ENCODE assay signal across 9 mouse cellular contexts in genomic region chr13:20183512-20184238, GRCm38 (mm10).
DNase-seq lines count a peak whose midpoint lies in the region; ATAC-seq and TF ChIP-seq lines count a peak whose summit lies in the region.
"Had no signal": no experiment of that assay in that cellular context is flagged by ENCODE, and none has a peak within 500 bp of the region (broad histone marks: within the 10 kb centered on the region; RNA-seq: fewer than 3 reads in every experiment).

No protein-coding gene starts in this region.

- H3K27ac ChIP-seq in hindbrain, embryonic 12.5 days, result no peak overlapping the region
- no peak overlapping the region for H3K27ac ChIP-seq in liver, embryonic 11.5 days (ENCODE audit: low read depth, low read length)
- H3K27ac ChIP-seq in midbrain, embryonic 16.5 days (ENCODE audit: low read length), result peak overlapping the region; percentile 26; the same call in 1 of the 2 replicates

- H3K9me3 ChIP-seq in E14TG2a.4 (ENCODE audit: low read length), result no peaks in the 10 kb centered on the region
- no peaks in the 10 kb centered on the region for H3K9me3 ChIP-seq in hindbrain, embryonic 12.5 days (replicated peaks)
- no peaks in the 10 kb centered on the region for H3K9me3 ChIP-seq in liver, embryonic 11.5 days (ENCODE audit: control insufficient read depth, low read length)
- H3K9me3 ChIP-seq in midbrain, embryonic 16.5 days (replicated peaks; ENCODE audit: control insufficient read depth, low read length, poor library complexity, severe bottlenecking), result no peaks in the 10 kb centered on the region
- H3K9me3 ChIP-seq: G1E had no signal

- WGBS in hindbrain, embryonic 12.5 days, result 10% methylated on average over 9 of the region's 9 CpGs
- 14% methylated on average over 9 of the region's 9 CpGs for WGBS in liver, embryonic 11.5 days
- 8% methylated on average over 9 of the region's 9 CpGs for WGBS in midbrain, embryonic 16.5 days

- H3K4me3 ChIP-seq in E14TG2a.4 (replicated peaks; ENCODE audit: low read length), result peak overlapping the region; percentile 65
- H3K4me3 ChIP-seq in hindbrain, embryonic 12.5 days, result no peak overlapping the region
- H3K4me3 ChIP-seq in liver, embryonic 11.5 days (ENCODE audit: low read depth, low read length), result no peak overlapping the region
- no peak overlapping the region for H3K4me3 ChIP-seq in midbrain, embryonic 16.5 days (ENCODE audit: low read depth, low read length)

- TF ChIP-seq CTCF in E14TG2a.4 (conservative IDR thresholded peaks at IDR 0.05; ENCODE audit: low read length), result no peak

- peaks cover 12% of the 10 kb centered on the region for H3K36me3 ChIP-seq in E14TG2a.4 (ENCODE audit: insufficient read depth, low read length)
- no peaks in the 10 kb centered on the region for H3K36me3 ChIP-seq in hindbrain, embryonic 12.5 days
- H3K36me3 ChIP-seq in liver, embryonic 11.5 days (ENCODE audit: control insufficient read depth, insufficient read depth, low read length), result no peaks in the 10 kb centered on the region
- H3K36me3 ChIP-seq in midbrain, embryonic 16.5 days (ENCODE audit: control insufficient read depth, insufficient read depth, low read length), result no peaks in the 10 kb centered on the region
- H3K36me3 ChIP-seq: G1E had no signal

- H3K4me1 ChIP-seq in E14TG2a.4 (replicated peaks; ENCODE audit: low read depth, low read length), result peaks cover 87% of the 10 kb centered on the region
- peaks cover 9% of the 10 kb centered on the region for H3K4me1 ChIP-seq in hindbrain, embryonic 12.5 days
- H3K4me1 ChIP-seq in liver, embryonic 11.5 days (replicated peaks; ENCODE audit: control insufficient read depth, insufficient read depth, low read length), result peaks cover 21% of the 10 kb centered on the region; the same call in 1 of the 2 replicates
- peaks cover 11% of the 10 kb centered on the region for H3K4me1 ChIP-seq in midbrain, embryonic 16.5 days (ENCODE audit: control insufficient read depth, insufficient read depth, low read length)

- no peak overlapping the region for H3K4me2 ChIP-seq in hindbrain, embryonic 12.5 days (replicated peaks)
- H3K4me2 ChIP-seq in liver, embryonic 11.5 days, result peak overlapping the region; percentile 55; the same call in 1 of the 2 replicates
- H3K4me2 ChIP-seq in midbrain, embryonic 16.5 days (ENCODE audit: low read length), result no peak overlapping the region

- peak; percentile 8 for DNase-seq in cerebellum, adult 11-12 months
- no peak for DNase-seq in cerebellum, postnatal 4 days (ENCODE audit: low spot score in 2 of 2)
- peak; percentile 54 for DNase-seq in embryo, embryonic 10 days (ENCODE audit: low spot score)
- DNase-seq in liver, embryonic 11.5 days (ENCODE audit: low spot score), result no peak
- peak; percentile 79 for DNase-seq in thymus, postnatal 4 days

- H3K27me3 ChIP-seq in E14TG2a.4 (ENCODE audit: insufficient read depth, low read length), result no peaks in the 10 kb centered on the region
- H3K27me3 ChIP-seq in hindbrain, embryonic 12.5 days, result no peaks in the 10 kb centered on the region
- peaks cover 6% of the 10 kb centered on the region; the same call in 1 of the 2 replicates for H3K27me3 ChIP-seq in liver, embryonic 11.5 days (replicated peaks; ENCODE audit: control insufficient read depth, insufficient read depth, low read length)
- no peaks in the 10 kb centered on the region for H3K27me3 ChIP-seq in midbrain, embryonic 16.5 days (ENCODE audit: control insufficient read depth, insufficient read depth, low read depth, low read length)

- peak; percentile 51; the same call in 1 of the 2 replicates for ATAC-seq in hindbrain, embryonic 12.5 days (ENCODE audit: low FRiP score)
- ATAC-seq in liver, embryonic 11.5 days (replicated peaks; ENCODE audit: low FRiP score), result peak; percentile 56
- peak; percentile 66 for ATAC-seq in midbrain, embryonic 16.5 days

- H3K9ac ChIP-seq in hindbrain, embryonic 12.5 days, result no peak overlapping the region
- no peak overlapping the region for H3K9ac ChIP-seq in liver, embryonic 11.5 days (ENCODE audit: low read depth, low read length)
- no peak overlapping the region for H3K9ac ChIP-seq in midbrain, embryonic 16.5 days (ENCODE audit: low read depth, low read length)

Comparison
In these comparisons a context has a peak if more than half of its experiments do, and no peak if none do; other contexts are left out.
1. DNase-seq: peak in cerebellum, adult 11-12 months (single experiment), embryo, embryonic 10 days (single experiment) and thymus, postnatal 4 days (single experiment); none in cerebellum, postnatal 4 days (0 of 2) and liver, embryonic 11.5 days (single experiment).
2. Peak in every context shown above with its lines, with median percentiles within 50 percentile points of each other: ATAC-seq.